Comparison of ENCODE assay signal across 8 mouse cellular contexts in the genomic region with DNA sequence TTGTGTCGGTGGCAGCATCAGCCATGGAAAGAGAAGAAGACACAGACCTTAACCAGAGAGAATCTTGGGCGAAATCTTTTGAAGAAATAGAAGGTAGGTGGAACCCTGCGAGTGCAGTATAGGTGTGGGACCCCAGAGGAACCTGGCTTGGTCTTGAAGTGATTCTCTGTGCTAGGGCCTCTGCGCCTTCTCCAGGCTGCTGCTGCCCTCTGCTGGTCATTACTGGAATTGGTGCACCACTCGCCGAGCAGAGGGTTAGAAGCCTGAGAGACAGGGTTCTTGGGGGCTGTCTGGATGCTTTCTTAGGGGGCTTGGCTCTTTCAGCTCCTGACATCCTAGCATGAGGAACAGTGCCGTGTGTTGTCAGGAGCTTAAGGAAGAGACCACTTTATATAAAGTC.
DNase-seq lines count a peak whose midpoint lies in the region; ATAC-seq and TF ChIP-seq lines count a peak whose summit lies in the region.

No protein-coding gene starts in this region.

- peak; percentile 68; the same call in 1 of the 2 replicates for ATAC-seq in forebrain, embryonic 15.5 days (replicated peaks)

- H3K27me3 ChIP-seq in C2C12 (ENCODE audit: control insufficient read depth, insufficient read depth, insufficient read length) = no peaks in the 10 kb centered on the region
- no peaks in the 10 kb centered on the region for H3K27me3 ChIP-seq in forebrain, embryonic 15.5 days

- H3K79me2 ChIP-seq in C2C12 (ENCODE audit: control insufficient read depth, insufficient read depth) = no peaks in the 10 kb centered on the region

- no peak overlapping the region for H3K27ac ChIP-seq in forebrain, embryonic 15.5 days (replicated peaks)

- H3K79me3 ChIP-seq in C2C12 (ENCODE audit: low read depth) = no peaks in the 10 kb centered on the region

- H3K4me1 ChIP-seq in forebrain, embryonic 15.5 days = no peaks in the 10 kb centered on the region

- peak; percentile 60 for DNase-seq in ES-CJ7 (ENCODE audit: low read depth, low spot score)
- peak; percentile 31 for DNase-seq in c-Kit-positive CD71-positive TER-119-positive erythroid progenitor cells, embryonic 14.5 days (ENCODE audit: low spot score)
- peak; percentile 82 to 87 for DNase-seq in kidney, postnatal 4 days
- peak; percentile 80 for DNase-seq in lung, postnatal 14 days
- peak; percentile 42 for DNase-seq in retina, postnatal 7 days (ENCODE audit: low read depth, low spot score)
- DNase-seq in yolk sac, embryonic 10.5 days (ENCODE audit: low spot score) = peak; percentile 32

- no peaks in the 10 kb centered on the region for H3K36me3 ChIP-seq in C2C12 (ENCODE audit: control insufficient read depth, insufficient read depth)
- H3K36me3 ChIP-seq in forebrain, embryonic 15.5 days = no peaks in the 10 kb centered on the region

- H3K9me3 ChIP-seq in forebrain, embryonic 15.5 days = no peaks in the 10 kb centered on the region

- no peak overlapping the region for H3K9ac ChIP-seq in forebrain, embryonic 15.5 days (replicated peaks)

- peak; percentile 89 for TF ChIP-seq CTCF in C2C12 (IDR thresholded peaks at IDR 0.05; ENCODE audit: control insufficient read depth, insufficient read depth, insufficient read length)

- WGBS in forebrain, embryonic 15.5 days = 26% methylated on average over 7 of the region's 7 CpGs

- H3ac ChIP-seq in C2C12 (ENCODE audit: control insufficient read depth, insufficient read length, low read depth) = no peak overlapping the region

- H3K4me2 ChIP-seq in forebrain, embryonic 15.5 days (replicated peaks) = no peak overlapping the region

- H3K4me3 ChIP-seq in C2C12 (ENCODE audit: insufficient read depth, poor library complexity, severe bottlenecking) = no peak overlapping the region
- no peak overlapping the region for H3K4me3 ChIP-seq in forebrain, embryonic 15.5 days

TF ChIP-seq in C2C12, 6 proteins besides CTCF, POLR2A, EP300 and RAD21:
- TF ChIP-seq CEBPB (IDR thresholded peaks at IDR 0.05; ENCODE audit: low read depth) (no peak), USF1 (IDR thresholded peaks at IDR 0.05; ENCODE audit: low read depth) (no peak), MAX (IDR thresholded peaks at IDR 0.05) (no peak), MYOD1 (IDR thresholded peaks at IDR 0.05; ENCODE audit: control insufficient read depth, insufficient read length, low read depth) (no peak), FOSL1 (IDR thresholded peaks at IDR 0.05; ENCODE audit: insufficient read depth, low read length, poor library complexity, severe bottlenecking) (no peak), MYOG (IDR thresholded peaks at IDR 0.05; ENCODE audit: control insufficient read depth, extremely low read depth, insufficient read length) (no peak)

Comparison
In these comparisons a context has a peak if more than half of its experiments do, and no peak if none do; other contexts are left out.
1. DNase-seq: peak in every context shown above with its lines; median percentile 84 in kidney, postnatal 4 days; 80 in lung, postnatal 14 days; 60 in ES-CJ7; 42 in retina, postnatal 7 days; 32 in yolk sac, embryonic 10.5 days; 31 in c-Kit-positive CD71-positive TER-119-positive erythroid progenitor cells, embryonic 14.5 days.